Mouse (Mus musculus) urinary bladder, adult 18-20 months (tissue): ENCODE measurements around the gene Cbfa2t2.

ENCODE experiments used
- DNase-seq, 2 experiments: peaks; one replicate each; pipeline ENCODE4 v3.0.0; 2022; ENCODE audit warnings: low spot score in 2 of 2, mixed read lengths in 2 of 2

Gene Cbfa2t2

GRCm38 (mm10) chr2:154569071-154569748, 132.9 kb downstream of the Cbfa2t2 start:
- peak in 1 of 2 experiments; percentile 45 for DNase-seq

GRCm38 (mm10) chr2:154569836-154570286, 133.6 kb downstream of the Cbfa2t2 start, which contains the start of gene E2f1:
Gene E2f1 (minus strand): TSS chr2:154569892.
- peak; percentile 84 to 93 for DNase-seq

GRCm38 (mm10) chr2:154570666-154571065, 134.4 kb downstream of the Cbfa2t2 start:
- DNase-seq, result no peak

GRCm38 (mm10) chr2:154571266-154571665, 135.0 kb downstream of the Cbfa2t2 start:
- no peak for DNase-seq

GRCm38 (mm10) chr2:154571976-154572375, 135.7 kb downstream of the Cbfa2t2 start:
- no peak for DNase-seq

- no peak for DNase-seq
Measured at GRCm38 (mm10) chr2:154572996-154573395, 136.7 kb downstream of the Cbfa2t2 start.

- DNase-seq, result no peak
Measured at GRCm38 (mm10) chr2:154574271-154574670, 138.0 kb downstream of the Cbfa2t2 start.

- DNase-seq, result no peak
Measured at GRCm38 (mm10) chr2:154576876-154577743, 140.8 kb downstream of the Cbfa2t2 start.

GRCm38 (mm10) chr2:154577744-154578067, 141.4 kb downstream of the Cbfa2t2 start:
- no peak for DNase-seq

GRCm38 (mm10) chr2:154580586-154580985, 144.3 kb downstream of the Cbfa2t2 start:
- DNase-seq, result no peak

- no peak for DNase-seq
Measured at GRCm38 (mm10) chr2:154581421-154581820, 145.1 kb downstream of the Cbfa2t2 start.

GRCm38 (mm10) chr2:154583906-154584872, 147.9 kb downstream of the Cbfa2t2 start:
- DNase-seq, result no peak

- no peak for DNase-seq
Measured at GRCm38 (mm10) chr2:154584931-154585601, 148.8 kb downstream of the Cbfa2t2 start.

- DNase-seq, result no peak
Measured at GRCm38 (mm10) chr2:154586405-154586804, 150.1 kb downstream of the Cbfa2t2 start.
